Mouse (Mus musculus) midbrain, embryonic 15.5 days (tissue): ENCODE results near the gene Muc2. TPM values are rescaled to one million over a fixed set of nuclear protein-coding genes. Genes with fewer than 3 reads are reported as not detected.

ENCODE experiments used
- ATAC-seq: fragments of 200-750 bp; cut with Nextera tagmentation; replicated peaks from 2 replicates; pipeline ENCODE4 v1.8.0; 2017; ENCODE audit warnings: moderate TSS enrichment
- H3K27ac ChIP-seq: fragments of 300-500 bp; sonication (generic); 2 replicates; pipeline ENCODE4 v1.5.1; 2015; ENCODE audit warnings: mild to moderate bottlenecking, inconsistent platforms
- H3K27me3 ChIP-seq: fragments of 300-500 bp; sonication (generic); replicated peaks from 2 replicates; pipeline ENCODE4 v1.6.1; 2015; ENCODE audit warnings: inconsistent platforms
- H3K36me3 ChIP-seq: fragments of 300-500 bp; sonication (generic); replicated peaks from 2 replicates; pipeline ENCODE4 v1.6.1; 2015; ENCODE audit warnings: inconsistent platforms
- H3K4me1 ChIP-seq: fragments of 300-500 bp; sonication (generic); 2 replicates; pipeline ENCODE4 v1.6.1; 2015; ENCODE audit warnings: inconsistent platforms
- H3K4me2 ChIP-seq: fragments of 300-500 bp; sonication (generic); 2 replicates; pipeline ENCODE4 v1.6.1; 2015; ENCODE audit warnings: inconsistent platforms, mild to moderate bottlenecking, moderate library complexity
- H3K4me3 ChIP-seq: fragments of 300-500 bp; sonication (generic); 2 replicates; pipeline ENCODE4 v1.5.1; 2015; ENCODE audit warnings: mild to moderate bottlenecking, inconsistent platforms
- H3K9ac ChIP-seq: fragments of 300-500 bp; sonication (generic); 2 replicates; pipeline ENCODE4 v1.6.1; 2015; ENCODE audit warnings: mild to moderate bottlenecking, inconsistent platforms
- H3K9me3 ChIP-seq: fragments of 300-500 bp; sonication (generic); 2 replicates; pipeline ENCODE4 v1.6.1; 2016; ENCODE audit warnings: inconsistent platforms
- WGBS: fragments of 180-500 bp; shearing (Covaris S2); methylation state at CpG from one replicate; pipeline ENCODE4 v1.1.7; 2015; ENCODE audit warnings: mixed read lengths; 5-methylcytosine and 5-hydroxymethylcytosine counted together
- polyA plus RNA-seq: library from polyadenylated mRNA; unstranded; fragments of >200 nt; fragmentation: Nextera tagmentation; extraction: Ambion mirVana; gene quantifications from 2 replicates; pipeline ENCODE4 v1.2.1, GENCODE M21; 2015

Muc2 gene
- polyA plus RNA-seq, 1 experiment from 2014 or later = 0.15 TPM

DNA sequence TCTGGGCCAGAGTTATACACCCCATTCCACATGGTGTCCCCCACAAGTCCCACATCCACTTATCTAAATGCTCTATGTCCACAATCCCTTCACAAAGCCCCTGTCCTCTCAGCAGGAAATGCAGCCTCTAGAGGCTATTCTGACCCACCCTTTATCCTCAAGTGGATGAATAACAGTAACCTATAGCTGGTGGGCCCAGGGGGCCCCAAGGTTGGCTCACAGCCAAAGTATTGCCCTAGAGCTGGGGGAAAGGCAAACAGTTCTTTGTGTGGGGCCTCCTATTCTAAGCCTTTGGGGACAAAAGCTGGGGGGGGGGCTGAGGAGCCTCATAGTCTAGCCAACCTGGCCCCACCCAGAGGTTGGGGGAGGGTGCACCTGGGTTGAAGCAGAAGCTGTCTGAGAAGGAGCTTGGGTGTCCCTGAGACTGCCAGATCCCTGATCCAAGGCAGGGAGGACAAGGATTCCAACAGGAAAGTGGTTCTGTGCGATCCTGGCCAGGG is 82.0 kb downstream of the Muc2 start:
- Histone ChIP-seq H3K36me3 (no peaks in the 10 kb centered on the region), H3K4me1 (0 out of 2 replicates have a peak, but pooled peaks cover 4% of the 10 kb centered on the region), H3K27me3 (no peaks in the 10 kb centered on the region), H3K4me3 (no peak overlapping the region), H3K27ac (no peak overlapping the region), H3K4me2 (no peak overlapping the region), H3K9me3 (no peaks in the 10 kb centered on the region), H3K9ac (no peak overlapping the region)
- no peak for ATAC-seq
- WGBS = 67% methylated on average over 1 of the region's 1 CpGs

DNA sequence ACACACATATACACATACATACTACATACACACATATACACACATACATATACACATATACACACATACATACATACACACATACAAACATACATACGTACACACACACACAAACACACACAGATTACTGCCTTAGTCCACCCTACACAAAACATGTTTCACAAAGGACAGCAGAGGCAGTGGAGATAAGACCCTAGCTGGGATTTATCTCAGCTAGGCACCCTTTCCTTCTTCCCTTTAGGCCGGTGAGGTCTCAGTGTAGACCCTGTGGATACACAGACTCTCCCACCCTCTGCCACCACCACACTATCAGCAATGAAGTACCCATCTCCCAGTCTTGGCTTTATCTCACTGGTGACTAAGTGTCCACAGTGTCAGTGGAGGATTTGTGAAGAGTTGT is 84.7 kb downstream of the Muc2 start:
- Histone ChIP-seq H3K4me2 (no peak overlapping the region), H3K4me1 (0 out of 2 replicates have a peak, but pooled peaks cover 4% of the 10 kb centered on the region), H3K4me3 (no peak overlapping the region), H3K9ac (no peak overlapping the region), H3K27ac (no peak overlapping the region), H3K36me3 (no peaks in the 10 kb centered on the region), H3K27me3 (no peaks in the 10 kb centered on the region), H3K9me3 (no peaks in the 10 kb centered on the region)
- ATAC-seq = no peak
- WGBS = 91% methylated on average over 2 of the region's 2 CpGs

DNA sequence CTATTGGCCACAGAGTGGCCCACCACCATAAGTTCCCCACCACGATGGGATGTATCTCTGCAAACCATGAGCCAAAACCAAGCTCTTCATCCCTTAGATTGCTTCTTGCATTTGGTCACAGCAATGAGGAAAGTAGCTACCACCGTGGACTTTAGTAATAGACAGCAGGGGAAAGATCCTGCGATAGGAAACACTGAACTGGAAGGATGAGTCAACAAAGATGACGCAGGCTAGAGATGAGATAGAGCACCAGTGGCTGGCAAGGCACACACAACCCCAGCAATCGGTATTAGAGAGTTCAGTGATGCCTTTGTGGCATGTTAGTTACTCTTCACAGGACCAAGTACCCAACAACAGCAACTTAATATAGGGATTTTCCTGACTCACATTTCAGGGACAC is 86.1 kb downstream of the Muc2 start:
- H3K27ac ChIP-seq = no peak overlapping the region
- no peaks in the 10 kb centered on the region for H3K9me3 ChIP-seq
- no peak overlapping the region for H3K4me2 ChIP-seq
- no peak overlapping the region for H3K4me3 ChIP-seq
- no peaks in the 10 kb centered on the region for H3K36me3 ChIP-seq
- H3K27me3 ChIP-seq = no peaks in the 10 kb centered on the region
- no peak overlapping the region for H3K9ac ChIP-seq
- 0 out of 2 replicates have a peak, but pooled peaks cover 4% of the 10 kb centered on the region for H3K4me1 ChIP-seq
- no peak for ATAC-seq
- WGBS = 92% methylated on average over 5 of the region's 5 CpGs

DNA sequence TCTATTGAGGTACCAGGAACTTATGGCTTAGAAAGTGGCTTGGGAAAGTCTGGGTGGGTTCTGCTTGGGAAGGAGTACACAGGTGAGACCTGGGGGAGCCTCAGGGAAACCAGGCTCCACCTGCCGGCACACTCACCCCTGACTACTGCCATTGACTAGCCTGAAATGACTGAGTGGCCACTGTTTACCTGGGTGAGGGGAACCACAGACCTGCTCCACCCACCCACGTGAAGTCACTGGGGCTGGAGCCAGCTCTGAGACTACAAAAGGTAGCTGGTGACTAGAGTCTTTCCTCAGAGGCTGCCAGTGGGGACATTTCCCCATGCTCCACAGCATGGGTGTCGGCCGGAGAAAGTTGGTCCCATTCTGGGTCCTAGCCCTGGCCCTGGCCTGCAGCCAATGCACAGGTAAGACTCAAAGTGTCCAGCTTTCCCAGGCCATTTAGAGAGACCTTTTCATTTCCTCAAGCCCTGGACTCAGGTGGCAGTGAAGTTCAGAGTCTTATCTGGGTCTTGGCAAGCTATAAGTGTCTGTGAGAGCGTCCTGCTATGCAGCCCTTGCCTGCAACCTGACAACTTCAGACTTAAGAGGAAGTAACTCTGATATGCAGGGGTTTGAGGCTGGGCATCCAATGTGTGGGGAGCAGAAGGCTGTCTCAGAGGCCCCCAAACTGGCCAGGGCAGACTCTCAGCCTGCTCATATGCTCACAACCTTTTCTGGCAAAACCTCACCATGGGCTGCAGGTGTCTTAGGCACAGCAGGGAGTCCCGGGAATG is 98.7 kb downstream of the Muc2 start, which contains the start of gene Muc5ac:
TSS of gene Muc5ac (plus strand) at position 296 of the 776 bp plus-strand sequence.
- 88% methylated on average over 6 of the region's 6 CpGs for WGBS
- Histone ChIP-seq H3K9me3 (no peaks in the 10 kb centered on the region), H3K27me3 (no peaks in the 10 kb centered on the region), H3K4me2 (no peak within 1 kb of the TSS), H3K9ac (no peak within 1 kb of the TSS), H3K4me3 (no peak within 1 kb of the TSS), H3K36me3 (no peaks in the 10 kb centered on the region), H3K4me1 (no peaks in the 10 kb centered on the region), H3K27ac (no peak within 1 kb of the TSS)
- no peak for ATAC-seq

DNA sequence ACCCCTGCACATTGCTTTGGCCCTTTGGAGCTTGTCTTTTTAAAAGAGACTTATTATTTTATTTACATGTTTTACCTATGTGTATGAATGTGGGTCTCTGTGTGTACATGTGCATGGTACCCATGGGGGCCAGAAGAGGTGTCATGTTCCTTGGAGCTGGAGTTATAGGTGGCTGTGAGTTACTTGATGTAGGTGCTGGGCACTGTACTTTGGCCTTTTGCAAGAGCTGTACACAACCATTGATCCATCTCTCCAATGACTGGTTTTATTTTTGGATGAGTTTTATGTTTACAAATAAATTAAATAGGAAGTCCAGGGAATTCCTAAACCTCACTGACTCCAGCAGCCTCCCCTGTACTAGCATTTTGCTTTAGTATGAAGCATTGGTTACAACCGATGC is 104.1 kb downstream of the Muc2 start:
- H3K9ac ChIP-seq = no peak overlapping the region
- no peak for ATAC-seq
- H3K27ac ChIP-seq = no peak overlapping the region
- 97% methylated on average over 1 of the region's 1 CpGs for WGBS
- H3K4me3 ChIP-seq = no peak overlapping the region
- H3K9me3 ChIP-seq = no peaks in the 10 kb centered on the region
- H3K4me1 ChIP-seq = no peaks in the 10 kb centered on the region
- H3K27me3 ChIP-seq = no peaks in the 10 kb centered on the region
- H3K36me3 ChIP-seq = no peaks in the 10 kb centered on the region
- no peak overlapping the region for H3K4me2 ChIP-seq

DNA sequence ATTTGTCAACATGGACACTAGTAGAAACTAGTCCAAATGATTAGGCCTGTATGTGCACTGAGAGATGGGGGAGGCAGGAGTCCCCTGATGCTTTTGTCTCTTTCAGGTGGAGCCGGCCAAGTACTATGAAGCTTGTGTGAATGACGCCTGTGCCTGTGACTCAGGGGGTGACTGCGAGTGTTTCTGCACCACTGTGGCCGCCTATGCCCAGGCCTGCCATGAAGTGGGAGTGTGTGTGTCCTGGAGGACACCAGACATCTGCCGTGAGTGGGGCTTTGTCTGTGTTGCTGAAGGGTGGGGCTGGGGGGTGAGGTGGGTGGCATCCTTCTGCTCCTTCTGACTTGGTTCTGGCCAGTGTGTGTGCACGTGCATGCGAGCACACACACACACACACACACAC is 113.1 kb downstream of the Muc2 start:
- no peak overlapping the region for H3K27ac ChIP-seq
- H3K9me3 ChIP-seq = no peaks in the 10 kb centered on the region
- no peak overlapping the region for H3K4me2 ChIP-seq
- WGBS = 85% methylated on average over 7 of the region's 7 CpGs
- no peak overlapping the region for H3K9ac ChIP-seq
- no peaks in the 10 kb centered on the region for H3K4me1 ChIP-seq
- ATAC-seq = no peak
- H3K4me3 ChIP-seq = no peak overlapping the region
- H3K27me3 ChIP-seq = no peaks in the 10 kb centered on the region
- no peaks in the 10 kb centered on the region for H3K36me3 ChIP-seq

Other genes starting within 250 kb of the Muc2 start
- 3.4 and 3.8 TPM in 2 replicates for gene Pidd1, start 246.3 kb upstream of the Muc2 start, polyA plus RNA-seq
- gene Rplp2, start 243.0 kb upstream of the Muc2 start, polyA plus RNA-seq = 597 and 636 TPM in 2 replicates
- 17.7 and 20.1 TPM in 2 replicates for gene Pnpla2, start 235.1 kb upstream of the Muc2 start, polyA plus RNA-seq
- 7.6 and 8.7 TPM in 2 replicates for gene Cracr2b, start 229.2 kb upstream of the Muc2 start, polyA plus RNA-seq
- gene Cd151, start 222.9 kb upstream of the Muc2 start, polyA plus RNA-seq = 18.8 and 20.5 TPM in 2 replicates
- 82.4 and 83.8 TPM in 2 replicates for gene Polr2l, start 215.2 kb upstream of the Muc2 start, polyA plus RNA-seq
- 49.1 and 55.3 TPM in 2 replicates for gene Tspan4, start 215.1 kb upstream of the Muc2 start, polyA plus RNA-seq
- 44.1 and 44.6 TPM in 2 replicates for gene Chid1, start 150.5 kb upstream of the Muc2 start, polyA plus RNA-seq
- 132 and 135 TPM in 2 replicates for gene Ap2a2, start 128.2 kb upstream of the Muc2 start, polyA plus RNA-seq
- gene Muc6, start 35.0 kb upstream of the Muc2 start, polyA plus RNA-seq = 0.27 and 0.37 TPM in 2 replicates
- not detected in 2 replicates for gene Muc5ac, start 98.6 kb downstream of the Muc2 start, polyA plus RNA-seq
- gene Muc5b, start 148.7 kb downstream of the Muc2 start, polyA plus RNA-seq = 0.03 and 0.04 TPM in 2 replicates
- 82.6 TPM in 2 replicates for gene Tollip, start 228.2 kb downstream of the Muc2 start, polyA plus RNA-seq